Mouse (Mus musculus) kidney, postnatal 14 days (tissue): ENCODE data around the gene Crtac1.
A peak's percentile ranks its signal among the peaks of the same experiment; 100 is the strongest.

Experiments
- DNase-seq: peaks from one replicate; pipeline ENCODE4 v3.0.0; 2022; ENCODE audit warnings: mixed read lengths

Gene Crtac1

DNA sequence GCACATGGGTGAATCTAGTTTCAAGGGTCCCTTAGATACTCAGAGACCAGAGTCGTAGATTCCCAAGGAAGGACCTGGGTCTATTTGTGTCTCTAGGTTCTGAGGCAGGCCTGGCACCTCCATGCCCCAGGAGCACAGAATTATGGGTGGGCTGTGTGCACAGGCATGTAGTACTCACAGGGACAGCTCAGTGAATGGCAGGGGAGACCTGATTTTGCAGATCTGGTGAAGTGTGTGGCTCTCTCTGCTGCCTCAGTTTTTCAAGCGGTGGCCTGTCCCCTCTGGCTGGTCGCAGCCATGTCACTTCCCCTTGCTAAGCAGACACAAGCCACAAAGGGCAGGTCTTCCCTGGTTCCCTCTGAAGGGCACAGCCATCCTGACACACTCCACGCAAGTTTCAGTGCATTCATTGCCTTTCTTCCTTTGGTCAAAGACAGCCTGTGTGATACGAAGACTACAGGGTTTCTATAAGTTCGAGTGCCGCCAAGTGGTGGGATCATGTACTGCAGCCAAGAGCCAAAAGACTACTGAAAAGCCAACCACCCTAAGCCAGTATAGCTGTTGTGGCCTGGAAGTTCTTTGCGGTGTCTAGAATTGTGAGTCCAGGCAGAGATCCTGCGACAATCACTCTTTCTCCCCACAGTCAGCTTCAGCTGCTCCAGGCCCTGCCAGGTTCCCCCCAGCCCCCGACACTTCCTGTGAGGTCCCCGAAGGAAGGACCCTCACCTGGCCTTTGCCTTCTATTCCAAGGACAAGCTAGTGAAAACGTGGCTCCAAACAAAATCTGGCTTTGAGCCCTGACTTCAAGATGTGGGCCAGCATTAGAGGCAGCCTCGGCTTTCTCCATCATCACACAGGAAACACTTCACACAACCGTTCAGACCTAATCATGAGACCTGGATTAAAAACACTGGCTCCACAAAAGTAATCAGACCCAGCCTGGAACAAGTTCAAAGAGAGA lies 159.3 kb downstream of the Crtac1 start:
- DNase-seq = peak; percentile 72

DNA sequence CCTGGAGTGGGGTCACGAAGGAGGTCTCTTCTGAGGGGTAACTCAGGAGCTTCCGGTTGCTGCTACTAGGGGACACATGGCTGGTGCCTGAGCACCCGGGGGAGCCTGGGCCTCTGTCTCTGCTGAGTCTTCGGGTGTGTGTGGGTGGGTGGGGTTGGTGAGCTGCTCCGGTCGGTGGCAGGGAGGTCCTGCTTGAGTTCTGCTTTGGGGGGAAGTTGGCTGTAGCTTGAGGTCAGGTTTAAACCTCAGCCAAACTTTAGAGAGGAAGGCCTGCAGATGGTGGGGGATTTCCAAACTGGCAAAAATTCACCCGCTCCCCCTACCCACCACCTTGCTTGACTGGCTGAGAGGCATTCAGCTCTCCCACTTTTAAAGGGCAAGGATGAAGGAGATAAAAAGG lies 160.4 kb downstream of the Crtac1 start:
- DNase-seq = no peak

DNA sequence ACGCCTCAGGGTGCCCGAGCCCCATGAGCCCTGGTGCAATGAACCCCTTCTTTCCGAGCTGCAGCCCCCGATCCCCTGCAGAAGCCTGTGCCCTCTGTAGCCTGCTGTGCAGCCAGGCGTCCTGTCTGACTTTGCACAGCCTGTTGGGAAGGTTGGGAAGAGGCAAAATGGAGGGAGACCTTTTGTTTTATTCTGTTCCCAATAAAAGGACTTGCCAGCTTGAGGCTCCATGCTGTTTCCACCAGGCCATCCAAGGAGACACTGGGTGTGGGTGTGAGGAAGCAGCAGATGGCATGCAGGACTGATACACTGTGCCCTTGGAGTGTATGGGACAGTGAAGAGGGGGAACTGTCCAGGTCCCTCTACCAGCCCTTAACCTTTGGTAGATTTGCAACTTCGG lies 161.5 kb downstream of the Crtac1 start:
- no peak for DNase-seq

DNA sequence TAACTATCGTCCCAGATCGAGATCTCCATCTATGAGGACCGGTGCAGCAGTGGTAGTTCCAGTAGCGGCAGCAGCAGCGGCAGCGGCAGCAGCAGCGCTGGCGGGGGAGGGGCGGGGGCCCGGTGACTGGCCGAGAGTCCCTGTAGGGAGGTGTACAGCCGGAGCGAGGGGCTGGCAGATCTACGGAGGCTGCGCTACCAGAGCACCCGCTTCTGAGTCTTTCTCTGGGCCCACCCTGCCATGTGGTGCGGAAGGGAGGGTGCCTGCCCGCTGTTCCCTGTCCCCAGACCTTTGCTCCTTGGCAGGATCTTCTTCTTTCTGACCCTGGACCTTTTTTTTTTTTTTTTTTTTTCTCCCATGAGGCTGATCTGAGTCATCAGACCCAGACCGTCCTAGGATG lies 163.2 kb downstream of the Crtac1 start:
- peak; percentile 44 for DNase-seq

DNA sequence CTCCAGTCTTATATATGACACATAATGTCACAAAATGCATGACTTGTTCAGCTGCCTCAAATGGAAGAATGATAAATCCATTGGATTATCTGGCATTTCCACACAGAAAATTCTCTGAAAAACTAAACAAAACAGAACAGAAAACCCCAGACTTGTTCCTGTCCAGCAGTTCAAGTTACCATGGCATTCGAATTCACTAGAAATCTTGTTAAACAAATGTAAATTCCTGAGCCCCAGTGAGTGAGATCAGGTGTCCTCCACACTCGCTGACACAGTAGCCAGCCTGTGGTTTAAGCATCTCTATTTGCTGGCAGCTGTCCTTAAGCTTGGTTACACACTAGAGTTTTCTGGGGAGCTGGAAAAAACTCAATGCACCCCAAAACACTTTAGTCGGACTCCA lies 168.1 kb downstream of the Crtac1 start:
- DNase-seq = no peak

DNA sequence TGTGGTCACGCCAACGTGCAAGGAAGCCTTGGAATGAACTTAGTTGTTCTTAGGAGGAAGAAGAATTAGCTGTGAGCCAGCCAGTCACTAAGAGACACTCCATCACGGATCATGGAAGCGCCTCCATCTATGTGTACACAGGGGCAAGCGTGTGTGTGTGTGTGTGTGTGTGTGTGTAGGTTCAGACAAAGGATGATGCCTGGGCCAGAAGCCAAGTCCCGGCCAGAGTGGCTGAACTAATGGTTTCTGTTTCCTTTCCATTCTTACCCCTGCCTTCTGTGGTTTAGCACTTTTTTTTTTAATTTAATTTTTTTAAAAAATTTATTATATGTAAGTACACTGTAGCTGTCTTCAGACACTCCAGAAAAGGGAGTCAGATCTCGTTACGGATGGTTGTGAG lies 171.1 kb downstream of the Crtac1 start:
- no peak for DNase-seq

DNA sequence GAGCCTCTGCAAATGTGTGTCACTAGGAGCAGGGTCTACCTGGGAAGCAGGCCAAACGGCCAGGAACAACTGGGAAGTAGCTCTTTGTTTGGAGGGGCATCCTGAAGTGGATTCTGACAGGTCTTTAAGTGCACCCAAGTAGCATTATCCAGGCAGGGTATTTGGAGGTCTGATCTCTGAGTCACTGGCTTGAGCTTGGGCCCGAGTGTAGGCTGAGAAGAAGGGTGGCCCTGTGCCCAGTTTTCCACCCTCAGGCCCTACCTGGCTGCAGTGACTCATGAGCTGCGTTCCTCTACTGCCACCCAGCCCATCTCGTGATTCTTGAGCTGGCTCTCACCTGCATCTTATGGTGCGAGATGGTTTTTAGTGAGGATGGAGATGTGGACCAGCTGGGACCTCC lies 173.0 kb downstream of the Crtac1 start:
- DNase-seq = no peak

DNA sequence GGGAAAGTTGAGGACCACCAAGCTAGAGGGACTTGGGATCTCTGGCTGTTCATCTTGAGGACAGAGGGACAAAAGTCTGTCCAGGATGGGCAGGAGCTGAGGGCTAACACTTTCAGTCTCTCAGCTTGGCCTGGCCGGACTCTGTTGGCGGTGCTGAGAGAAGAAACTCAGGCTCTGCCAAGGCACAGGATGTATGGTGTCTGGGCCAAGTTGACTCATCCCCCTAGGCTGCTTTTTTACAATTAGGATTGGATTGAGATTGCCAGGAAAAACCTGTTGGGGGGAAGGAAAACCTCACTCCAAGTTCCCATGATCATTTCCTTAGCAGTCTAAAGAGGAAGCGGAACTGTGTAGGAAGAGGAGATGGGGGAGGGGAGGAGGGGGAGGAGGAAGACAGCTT lies 173.6 kb downstream of the Crtac1 start:
- no peak for DNase-seq

DNA sequence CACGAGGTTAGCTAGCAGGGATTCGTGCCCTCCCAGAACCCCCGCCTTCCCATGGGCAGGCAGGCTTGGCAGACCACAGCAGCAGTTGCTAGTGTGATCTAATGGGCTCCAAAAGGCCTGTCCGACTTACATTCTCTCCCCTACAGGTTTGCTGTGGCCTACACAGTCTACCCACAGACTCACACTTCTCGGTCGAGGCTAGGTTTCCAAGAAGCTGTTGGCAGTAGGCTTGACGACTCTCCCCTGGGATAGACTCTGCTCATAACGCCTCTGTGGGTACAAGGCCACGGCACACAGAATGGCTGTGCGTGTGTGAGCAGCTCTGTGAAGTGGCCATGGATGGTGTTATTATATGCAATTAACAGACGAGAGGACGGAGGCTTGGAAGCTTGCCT lies 174.3 kb downstream of the Crtac1 start:
- DNase-seq = no peak

DNA sequence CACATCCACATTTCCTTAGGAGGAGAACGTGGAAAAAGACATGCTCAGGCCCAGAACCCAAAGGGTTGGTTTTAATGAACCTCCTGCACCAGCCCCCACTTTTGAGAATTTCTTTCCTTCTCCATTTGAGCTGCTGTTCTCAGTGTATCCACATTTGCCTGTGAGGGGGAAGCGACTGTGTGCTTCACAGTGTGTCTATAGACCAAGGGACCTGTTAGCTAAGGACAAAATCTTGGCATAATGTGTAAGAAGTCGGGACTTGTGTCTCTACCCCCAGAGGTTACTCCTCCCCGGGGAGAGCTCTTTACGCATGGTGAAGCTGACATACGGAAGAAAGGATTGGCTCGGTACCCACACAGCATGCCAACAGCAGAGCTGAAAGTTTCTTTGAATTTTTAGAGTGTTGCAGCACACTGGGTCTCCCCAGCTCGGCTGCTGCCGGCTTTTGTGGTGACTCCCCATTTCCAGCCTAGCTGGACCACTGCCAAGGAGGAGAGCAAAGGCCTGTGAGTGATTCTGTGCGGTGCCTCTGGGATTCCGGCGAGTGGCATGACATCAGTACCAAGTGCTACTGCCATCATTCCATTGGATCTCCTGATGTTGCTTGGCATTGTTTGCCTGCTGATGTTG lies 174.9 kb downstream of the Crtac1 start:
- no peak for DNase-seq

DNA sequence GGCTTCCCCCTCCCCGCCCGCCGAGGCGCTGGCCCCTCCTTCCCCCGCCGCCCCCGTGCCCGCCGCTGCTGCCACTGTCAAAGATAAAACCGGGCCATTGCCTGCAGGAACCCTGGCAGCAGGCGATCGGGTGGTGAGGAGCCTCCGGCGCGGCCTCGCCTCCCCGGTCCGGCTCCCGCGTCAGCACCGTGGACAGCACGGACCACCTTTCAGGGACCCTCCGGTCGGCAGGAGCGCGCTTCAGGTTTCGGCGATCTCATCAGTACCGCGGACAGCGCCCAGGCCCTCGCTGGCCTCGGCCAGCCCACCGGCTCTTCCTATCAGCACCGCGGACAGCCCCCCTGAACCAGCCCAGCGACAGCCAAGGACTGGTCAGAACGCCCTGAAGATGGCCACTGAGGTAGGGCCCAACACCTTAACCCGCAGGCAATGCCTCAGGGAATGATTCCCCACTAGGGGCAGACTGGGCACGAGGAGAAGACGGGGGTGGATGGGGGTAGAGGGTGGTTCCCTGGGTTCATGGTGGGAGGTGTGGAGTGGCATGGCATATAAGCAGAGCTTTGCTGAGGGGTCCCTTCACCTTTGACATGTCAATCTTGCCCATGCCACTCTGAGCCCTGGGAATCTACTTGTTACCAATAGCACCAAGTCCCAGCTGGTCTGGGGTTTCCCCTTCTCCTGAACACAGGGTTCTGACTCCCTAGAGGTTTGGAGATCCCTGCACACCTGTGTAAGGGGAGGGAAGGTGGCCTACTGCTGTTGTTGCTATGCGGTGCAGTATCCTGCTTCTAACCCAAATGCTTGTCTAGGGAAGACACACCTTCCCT lies 175.6 kb downstream of the Crtac1 start:
- DNase-seq = peak; percentile 88

DNA sequence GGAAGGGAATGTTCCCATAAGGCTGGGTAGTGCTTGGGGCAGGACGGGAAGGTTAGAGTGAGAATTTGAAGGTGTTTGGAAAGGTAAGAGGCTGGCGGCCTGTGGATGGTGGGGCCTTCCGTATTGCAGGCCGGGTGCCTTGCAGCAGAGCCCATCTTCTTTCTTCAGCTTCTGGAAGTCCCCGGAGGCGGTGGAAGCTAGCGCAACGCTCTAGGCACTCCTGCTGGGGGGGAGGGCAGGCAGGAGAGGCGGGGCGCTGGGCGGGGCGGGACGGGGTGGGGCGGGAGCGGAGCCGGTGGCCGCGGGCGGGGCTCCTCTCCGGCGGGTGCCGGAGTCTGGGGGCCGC lies 176.2 kb downstream of the Crtac1 start:
- DNase-seq = no peak

DNA sequence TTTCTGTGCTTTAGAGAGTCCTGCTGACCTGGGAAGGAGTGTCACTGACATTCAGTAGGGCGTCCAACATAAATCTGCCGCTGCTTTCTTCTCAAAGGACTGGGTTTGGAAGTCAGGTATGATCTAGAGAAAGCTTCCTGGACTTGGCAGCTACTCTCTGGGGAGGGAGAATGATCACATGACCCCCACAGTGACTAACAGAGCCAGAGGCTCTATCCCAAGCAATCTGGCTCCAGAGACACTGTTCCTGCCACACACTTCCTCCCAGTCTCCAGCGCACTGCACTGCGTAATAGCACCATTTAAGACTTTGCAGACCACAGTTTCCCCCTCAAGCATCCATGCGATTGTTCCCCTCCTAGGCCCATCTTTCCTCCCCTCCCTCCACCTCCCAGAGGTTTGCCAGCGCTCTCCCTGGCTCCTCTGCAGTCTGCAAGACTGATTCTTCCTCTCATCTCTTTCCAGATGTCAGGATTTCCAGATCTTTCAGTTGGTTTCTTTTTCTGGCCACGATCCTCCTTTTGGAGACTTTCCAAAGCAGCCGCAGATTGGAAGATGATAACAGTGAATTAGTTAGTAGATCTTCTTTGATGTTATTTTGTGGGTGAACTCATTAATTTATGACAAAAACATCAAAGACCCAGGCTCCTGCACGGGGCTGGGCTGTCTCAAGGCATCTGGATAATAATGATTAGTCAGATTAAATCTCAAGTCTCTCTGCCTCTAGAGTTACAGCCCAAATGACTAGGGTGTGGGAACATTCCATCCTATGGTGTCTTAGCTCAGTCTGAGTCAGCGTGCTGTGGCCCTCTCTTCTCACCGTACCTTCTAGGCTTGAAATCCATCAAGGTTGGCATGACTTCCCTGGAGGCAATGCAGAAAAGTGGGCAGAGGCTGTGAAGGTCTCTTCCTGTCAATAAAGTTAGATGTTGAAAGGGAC lies 181.3 kb downstream of the Crtac1 start:
- DNase-seq = no peak

DNA sequence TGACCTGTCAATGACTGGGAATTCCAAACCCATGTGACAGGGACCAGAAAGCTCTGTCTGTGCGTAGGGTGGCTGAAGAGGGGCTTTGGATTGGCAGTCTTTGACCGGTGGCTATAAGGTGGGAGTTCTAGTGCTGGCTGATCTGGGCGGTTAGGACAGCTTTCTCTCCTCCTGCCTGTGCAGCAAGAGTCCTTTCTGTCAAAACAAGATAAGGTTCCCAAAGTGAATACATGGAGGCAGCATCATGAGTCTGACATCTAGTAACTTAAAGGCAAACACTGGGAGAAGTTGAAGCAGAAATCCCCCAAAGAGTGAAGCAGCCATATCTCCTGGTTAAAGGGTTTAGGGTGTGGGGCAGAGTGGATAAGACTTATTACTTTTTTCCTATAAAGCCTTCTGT lies 184.1 kb downstream of the Crtac1 start, which contains the start of gene Golga7b:
Gene Golga7b (plus strand): TSS at position 56 of the 400 bp plus-strand sequence.
- no peak for DNase-seq

DNA sequence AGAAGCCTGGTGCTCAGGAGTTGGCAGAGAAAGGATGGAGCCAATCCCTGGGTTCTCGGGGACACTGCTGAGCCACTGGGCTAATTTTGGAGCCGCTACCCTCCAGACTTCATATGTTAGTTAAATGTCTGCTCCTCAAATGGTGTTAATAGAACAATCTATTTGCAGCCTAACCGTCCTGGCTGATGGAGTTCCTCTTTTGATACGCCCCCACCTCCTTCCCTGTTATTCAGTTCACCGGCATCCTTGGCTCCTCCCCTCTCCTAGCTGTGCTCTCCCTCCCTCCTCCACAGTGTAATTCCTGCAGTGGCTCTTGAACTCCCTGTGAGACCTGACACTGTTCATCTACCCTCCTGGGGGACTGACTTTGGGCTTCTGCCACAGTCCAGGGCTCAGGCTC lies 185.0 kb downstream of the Crtac1 start:
- no peak for DNase-seq

DNA sequence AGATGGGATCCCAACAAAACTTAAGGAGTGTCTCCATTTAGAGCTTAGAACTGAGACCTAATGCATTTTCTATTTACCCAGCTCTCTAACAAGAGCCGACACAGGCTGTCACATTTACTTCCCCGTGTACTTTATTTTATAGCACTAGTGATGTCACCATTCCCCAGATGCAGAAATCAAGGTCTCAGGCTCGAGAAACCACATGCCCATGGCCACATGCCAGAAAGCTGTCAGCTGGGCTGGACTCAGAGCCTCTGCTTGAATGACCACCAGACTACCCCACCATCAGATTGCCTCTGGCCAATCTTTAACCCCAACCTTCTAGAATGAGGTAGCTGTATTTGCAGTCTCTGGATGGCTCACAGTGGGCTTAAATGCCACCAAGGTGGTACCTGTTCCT lies 188.2 kb downstream of the Crtac1 start:
- no peak for DNase-seq

DNA sequence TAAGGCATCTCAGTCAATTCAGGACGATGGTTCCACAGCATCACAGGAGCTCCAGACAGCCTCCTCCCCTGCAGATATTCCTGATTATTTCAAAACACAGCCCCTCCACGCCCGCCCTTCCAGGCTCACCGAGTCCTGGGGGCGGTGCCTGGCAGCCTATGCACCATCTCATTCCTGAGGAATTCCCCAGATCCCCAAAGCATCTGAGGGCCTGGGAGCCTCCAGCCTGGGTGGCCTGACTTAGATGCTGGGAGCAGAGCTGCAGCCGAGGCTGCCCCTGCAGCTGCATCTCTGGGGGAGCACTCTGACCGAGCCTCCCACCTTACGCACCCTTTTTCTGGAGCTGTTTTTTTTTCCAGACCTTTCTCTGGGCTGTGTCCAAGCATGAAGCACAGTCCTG lies 190.7 kb downstream of the Crtac1 start:
- DNase-seq = no peak

DNA sequence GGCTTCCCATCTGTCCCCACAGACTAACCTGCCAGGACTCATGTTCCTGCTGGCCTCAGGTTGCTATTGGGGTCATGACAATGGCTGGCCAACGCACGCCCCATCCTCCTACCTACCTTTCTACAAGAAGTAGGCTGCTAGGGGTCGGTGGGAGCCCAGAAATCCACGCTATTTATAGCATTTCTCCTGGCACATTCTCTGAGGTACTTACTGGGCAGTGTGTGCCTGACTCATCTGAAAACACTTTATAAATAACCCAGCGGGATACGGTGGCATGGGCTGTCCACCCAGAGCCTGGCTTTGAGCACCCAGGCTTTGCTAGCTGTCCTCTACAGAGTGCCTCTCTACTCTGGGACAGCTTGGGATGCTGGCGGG lies 193.3 kb downstream of the Crtac1 start:
- DNase-seq = no peak

DNA sequence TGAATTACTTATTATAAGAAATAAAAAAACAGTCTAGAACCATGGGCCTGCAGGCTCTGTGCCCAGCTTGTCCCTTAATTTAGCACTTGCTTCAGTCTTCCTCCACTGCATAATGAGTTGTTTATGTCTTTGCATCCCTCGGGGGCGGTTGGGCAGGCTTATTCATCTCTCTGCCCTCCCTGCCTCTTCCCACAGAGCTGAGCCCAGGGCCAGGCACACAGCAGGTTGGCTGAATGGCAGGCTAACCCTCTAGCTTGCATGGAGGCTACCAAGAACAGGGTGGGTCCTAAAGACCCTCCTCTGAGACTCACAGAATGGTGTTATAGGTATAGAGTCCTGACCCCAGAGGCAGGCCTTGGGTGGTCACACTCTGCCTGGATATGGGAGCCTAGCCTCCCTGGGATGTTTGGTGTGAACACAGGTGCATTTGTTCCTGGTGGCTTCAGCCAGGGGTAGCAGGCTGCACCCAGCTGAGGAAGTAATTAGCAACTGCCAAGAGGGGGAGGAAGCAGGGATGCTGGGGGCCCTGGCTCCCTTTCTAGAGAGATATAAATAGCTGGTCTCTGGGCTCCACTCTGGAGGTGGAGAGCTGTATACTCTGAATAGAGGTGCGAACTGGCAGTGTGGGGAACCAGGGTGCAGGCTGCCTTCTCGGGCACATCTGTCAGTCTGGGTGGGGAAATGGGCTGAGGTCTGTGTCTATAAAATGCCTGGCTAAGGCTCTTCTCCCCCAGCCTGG lies 193.8 kb downstream of the Crtac1 start:
- DNase-seq = no peak
